Mouse (Mus musculus): Measurements from ENCODE around the gene Flad1. TPM values are rescaled to one million over a fixed set of nuclear protein-coding genes. Genes with fewer than 3 reads are reported as not detected.
A peak's percentile ranks its signal among the peaks of the same experiment; 100 is the strongest.

The Flad1 gene
- total RNA-seq, 2 experiments from 2014 or later: 30.9 to 36.8 TPM

DNA sequence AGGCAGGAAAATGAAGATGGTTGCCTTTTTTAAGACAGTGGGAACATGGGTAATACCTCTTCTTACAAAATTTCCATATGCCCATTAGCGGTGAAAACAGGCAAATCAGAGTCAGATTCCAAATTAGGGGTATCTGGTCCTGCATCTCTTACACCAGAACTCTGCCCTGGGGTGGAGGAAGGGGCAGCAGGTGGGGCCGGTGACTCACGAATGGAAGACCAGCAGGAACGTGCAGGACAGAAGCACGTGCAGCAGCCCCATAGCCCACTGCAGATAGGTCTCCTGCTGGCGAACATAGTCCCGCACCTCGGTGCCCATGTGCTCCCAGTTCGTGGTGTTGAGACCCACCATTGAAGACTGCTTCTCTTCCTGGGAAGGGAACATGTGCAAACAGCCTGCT, 55.6 kb downstream of the Flad1 start:
- DNase-seq (ENCODE audit: low spot score in 2 of 2): no peak

DNA sequence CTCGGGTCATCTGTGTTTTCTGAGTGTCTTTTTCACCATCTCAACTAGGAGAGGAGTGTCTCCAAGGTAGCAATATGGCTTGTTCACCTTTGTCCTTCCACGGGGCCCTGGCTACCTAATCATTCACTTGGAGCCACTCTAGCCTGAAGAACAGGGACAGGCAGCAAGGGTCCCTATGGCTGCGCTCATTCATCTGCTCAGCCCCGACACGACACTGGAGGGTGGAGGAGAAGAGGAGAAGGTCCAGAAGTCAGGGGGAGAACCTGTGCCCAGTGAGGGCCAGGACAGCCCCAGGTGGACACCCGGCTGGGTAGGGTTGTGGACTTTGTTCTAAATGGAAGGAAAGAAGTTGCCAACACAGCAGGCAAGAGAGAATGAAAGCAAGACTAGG, 56.2 kb downstream of the Flad1 start:
- DNase-seq (ENCODE audit: low spot score in 2 of 2): no peak

- DNase-seq (ENCODE audit: low spot score in 2 of 2): peak; percentile 77 to 83
These were observed 56.7 kb downstream of the Flad1 start for GRCm38 (mm10) chr3:89354816-89355511.

GRCm38 (mm10) chr3:89351271-89351670, 60.4 kb downstream of the Flad1 start:
- DNase-seq (ENCODE audit: low spot score in 2 of 2): no peak

Other genes starting within 250 kb of the Flad1 start
- 100 to 1,000 TPM; 103 TPM for gene Clk2, start 247.1 kb downstream of the Flad1 start, total RNA-seq (2021)
- 100 to 1,000 TPM; 114 to 122 TPM for gene Scamp3, start 234.4 kb downstream of the Flad1 start, total RNA-seq (2021)
- 10 to 100 TPM; 27.2 to 34.1 TPM for gene Fam189b, start 228.7 kb downstream of the Flad1 start, total RNA-seq (2021)
- 10 to 100 TPM; 60.8 to 61.2 TPM for gene Gba, start 208.9 kb downstream of the Flad1 start, total RNA-seq (2021)
- 10 to 100 TPM; 31.1 to 36.7 TPM for gene Thbs3, start 196.7 kb downstream of the Flad1 start, total RNA-seq (2021)
- 100 to 1,000 TPM; 179 to 182 TPM for gene Mtx1, start 184.8 kb downstream of the Flad1 start, total RNA-seq (2021)
- 1 to 10 TPM; 1.2 to 8.9 TPM for gene Muc1, start 182.8 kb downstream of the Flad1 start, total RNA-seq (2021)
- gene Krtcap2, start 165.9 kb downstream of the Flad1 start, total RNA-seq (2021): 100 to 1,000 TPM; 120 to 130 TPM
- gene Trim46, start 165.6 kb downstream of the Flad1 start, total RNA-seq (2021): 1 to 10 TPM; 3.4 to 4.9 TPM
- 100 to 1,000 TPM; 108 TPM for gene Dpm3, start 152.5 kb downstream of the Flad1 start, total RNA-seq (2021)
- 10 to 100 TPM; 62.4 to 63.1 TPM for gene Slc50a1, start 141.3 kb downstream of the Flad1 start, total RNA-seq (2021)
- 10 to 100 TPM; 32.1 to 35.2 TPM for gene Efna1, start 130.7 kb downstream of the Flad1 start, total RNA-seq (2021)
- gene Efna3, start 88.9 kb downstream of the Flad1 start, total RNA-seq (2021): 1 to 10 TPM in 1 of 2 experiments, under 1 TPM in 1; 0.84 to 1.6 TPM
- gene Efna4, start 73.8 kb downstream of the Flad1 start, total RNA-seq (2021): 1 to 10 TPM; 3.3 to 6.1 TPM
- 10 to 100 TPM; 60.7 to 74.6 TPM for gene Adam15, start 61.9 kb downstream of the Flad1 start, total RNA-seq (2021)
- under 1 TPM; 0.25 to 0.48 TPM for gene Dcst2, start 49.9 kb downstream of the Flad1 start, total RNA-seq (2021)
- 1 to 10 TPM in 1 of 2 experiments, under 1 TPM in 1; 0.81 to 1.2 TPM for gene Dcst1, start 46.6 kb downstream of the Flad1 start, total RNA-seq (2021)
- gene Zbtb7b, start 17.1 kb downstream of the Flad1 start, total RNA-seq (2021): 10 to 100 TPM; 41.8 to 47.2 TPM
- not detected for gene Lenep, start 9.1 kb downstream of the Flad1 start, total RNA-seq (2021)
- gene Cks1b, start 6.5 kb upstream of the Flad1 start, total RNA-seq (2021): 10 to 100 TPM; 64.2 to 66.3 TPM
- 100 to 1,000 TPM; 142 to 145 TPM for gene Shc1, start 6.6 kb upstream of the Flad1 start, total RNA-seq (2021)
- 10 to 100 TPM; 43.0 to 44.3 TPM for gene Pygo2, start 18.3 kb upstream of the Flad1 start, total RNA-seq (2021)
- gene Pbxip1, start 24.8 kb upstream of the Flad1 start, total RNA-seq (2021): 10 to 100 TPM; 58.7 to 58.8 TPM
- 10 to 100 TPM; 14.9 to 17.3 TPM for gene Pmvk, start 42.7 kb upstream of the Flad1 start, total RNA-seq (2021)
- 1 to 10 TPM; 6.6 to 7.2 TPM for gene Kcnn3, start 108.3 kb upstream of the Flad1 start, total RNA-seq (2021)

All from adrenal gland, postnatal 4 days (tissue).